Mouse (Mus musculus): ENCODE data around the gene Arih2. TPM values are rescaled to one million over a fixed set of nuclear protein-coding genes. Genes with fewer than 3 reads are reported as not detected.

Gene Arih2
- polyA plus RNA-seq, 1 experiment: 51.1 TPM

- TF ChIP-seq USF1 (IDR thresholded peaks at IDR 0.05; ENCODE audit: low read depth): peak; percentile 33
- TF ChIP-seq TCF3 (IDR thresholded peaks at IDR 0.05; ENCODE audit: insufficient read length, low read depth): no peak
- no peak for TF ChIP-seq MYOD1 (IDR thresholded peaks at IDR 0.05; ENCODE audit: control insufficient read depth in 1 of 3, insufficient read length in 2 of 3, low read depth in 2 of 3)
- no peak for TF ChIP-seq MYOG (IDR thresholded peaks at IDR 0.05; ENCODE audit: control insufficient read depth in 1 of 3, insufficient read depth in 1 of 3, insufficient read length in 2 of 3, low read depth in 2 of 3)
- peak; percentile 99 for TF ChIP-seq POLR2AphosphoS2 (IDR thresholded peaks at IDR 0.05; ENCODE audit: insufficient read length, low read depth)
- TF ChIP-seq REST (IDR thresholded peaks at IDR 0.05; ENCODE audit: insufficient read depth, insufficient read length): no peak
- no peak for TF ChIP-seq CEBPB (IDR thresholded peaks at IDR 0.05; ENCODE audit: insufficient read depth, poor library complexity, severe bottlenecking)
- no peak for TF ChIP-seq TCF12 (IDR thresholded peaks at IDR 0.05; ENCODE audit: insufficient read depth, poor library complexity, severe bottlenecking)
- TF ChIP-seq SRF (IDR thresholded peaks at IDR 0.05; ENCODE audit: control insufficient read depth, insufficient read length, low read depth): peak; percentile 41
- TF ChIP-seq POLR2A (IDR thresholded peaks at IDR 0.05; ENCODE audit: insufficient read length, low read depth): peak; percentile 91
- TF ChIP-seq MAX (IDR thresholded peaks at IDR 0.05; ENCODE audit: low read depth): peak; percentile 19
- TF ChIP-seq E2F4 (IDR thresholded peaks at IDR 0.05; ENCODE audit: insufficient read depth): no peak
- peak within 1 kb of the TSS; percentile 9 for H3ac ChIP-seq (ENCODE audit: control insufficient read depth, insufficient read length)
- H3K36me3 ChIP-seq (ENCODE audit: control insufficient read depth, insufficient read depth): peaks cover 34% of the 10 kb centered on the region
- H3K4me3 ChIP-seq: peak within 1 kb of the TSS; percentile 40
- peak within 1 kb of the TSS; percentile 87 for H3K4me2 ChIP-seq (ENCODE audit: low read depth)
- H3K79me2 ChIP-seq (ENCODE audit: control insufficient read depth, insufficient read depth): peaks cover 20% of the 10 kb centered on the region
- no peaks in the 10 kb centered on the region for H3K27me3 ChIP-seq (ENCODE audit: control insufficient read depth, insufficient read depth, insufficient read length)
Measured at GRCm38 (mm10) chr9:108560227-108560841, 88.9 kb downstream of the Arih2 start, which contains the start of gene Impdh2. Gene Impdh2 (plus strand): TSS chr9:108560286.

DNA sequence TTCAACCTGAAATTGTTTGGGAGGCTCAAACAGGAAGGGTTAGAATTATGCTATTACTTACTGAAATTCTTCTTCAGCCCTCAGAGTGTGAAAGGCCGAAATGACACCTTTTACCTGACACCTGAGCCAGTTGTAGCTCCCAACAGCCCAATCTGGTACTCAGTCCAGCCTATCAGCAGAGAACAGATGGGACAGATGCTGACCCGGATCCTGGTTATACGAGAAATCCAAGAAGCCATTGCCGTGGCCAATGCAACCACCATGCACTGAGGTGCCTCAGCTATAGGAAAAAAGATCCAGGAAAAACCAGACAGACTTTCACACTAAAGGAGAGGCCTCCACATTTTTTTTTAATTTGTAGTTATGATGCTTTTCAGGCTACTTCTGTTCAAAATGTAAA, 90.0 kb downstream of the Arih2 start:
- Histone ChIP-seq H3K79me2 (ENCODE audit: control insufficient read depth, insufficient read depth) (peaks cover 20% of the 10 kb centered on the region), H3K4me3 (no peak overlapping the region), H3K4me2 (ENCODE audit: low read depth) (no peak overlapping the region), H3ac (ENCODE audit: control insufficient read depth, insufficient read length) (no peak overlapping the region), H3K27me3 (ENCODE audit: control insufficient read depth, insufficient read depth, insufficient read length) (no peaks in the 10 kb centered on the region), H3K36me3 (ENCODE audit: control insufficient read depth, insufficient read depth) (peaks cover 41% of the 10 kb centered on the region)
- no peak for TF ChIP-seq REST (IDR thresholded peaks at IDR 0.05; ENCODE audit: insufficient read depth, insufficient read length)
- no peak for TF ChIP-seq USF1 (IDR thresholded peaks at IDR 0.05; ENCODE audit: low read depth)
- TF ChIP-seq MAX (IDR thresholded peaks at IDR 0.05; ENCODE audit: low read depth): no peak
- no peak for TF ChIP-seq E2F4 (IDR thresholded peaks at IDR 0.05; ENCODE audit: insufficient read depth)
- no peak for TF ChIP-seq POLR2AphosphoS2 (IDR thresholded peaks at IDR 0.05; ENCODE audit: insufficient read length, low read depth)
- TF ChIP-seq MYOD1 (IDR thresholded peaks at IDR 0.05; ENCODE audit: control insufficient read depth in 1 of 3, insufficient read length in 2 of 3, low read depth in 2 of 3): no peak
- TF ChIP-seq MYOG (IDR thresholded peaks at IDR 0.05; ENCODE audit: control insufficient read depth in 1 of 3, insufficient read depth in 1 of 3, insufficient read length in 2 of 3, low read depth in 2 of 3): no peak
- no peak for TF ChIP-seq TCF12 (IDR thresholded peaks at IDR 0.05; ENCODE audit: insufficient read depth, poor library complexity, severe bottlenecking)
- no peak for TF ChIP-seq POLR2A (IDR thresholded peaks at IDR 0.05; ENCODE audit: insufficient read length, low read depth)
- TF ChIP-seq TCF3 (IDR thresholded peaks at IDR 0.05; ENCODE audit: insufficient read length, low read depth): no peak
- TF ChIP-seq SRF (IDR thresholded peaks at IDR 0.05; ENCODE audit: control insufficient read depth, insufficient read length, low read depth): no peak
- no peak for TF ChIP-seq CEBPB (IDR thresholded peaks at IDR 0.05; ENCODE audit: insufficient read depth, poor library complexity, severe bottlenecking)

Other genes with a start within 250 kb of the Arih2 start
- gene Ccdc36, start 220.9 kb downstream of the Arih2 start, polyA plus RNA-seq (2012; fragmentation: generic; extraction: Trizol): not detected
- gene BC048562, start 212.9 kb downstream of the Arih2 start, polyA plus RNA-seq (2012; fragmentation: generic; extraction: Trizol): not detected
- gene Ccdc71, start 188.9 kb downstream of the Arih2 start, polyA plus RNA-seq (2012; fragmentation: generic; extraction: Trizol): 30.4 TPM
- 3.7 TPM for gene Klhdc8b, start 187.8 kb downstream of the Arih2 start, polyA plus RNA-seq (2012; fragmentation: generic; extraction: Trizol)
- gene Lamb2, start 169.7 kb downstream of the Arih2 start, polyA plus RNA-seq (2012; fragmentation: generic; extraction: Trizol): 61.6 TPM
- 86.6 TPM for gene Usp19, start 158.8 kb downstream of the Arih2 start, polyA plus RNA-seq (2012; fragmentation: generic; extraction: Trizol)
- 168 TPM for gene Qars, start 141.7 kb downstream of the Arih2 start, polyA plus RNA-seq (2012; fragmentation: generic; extraction: Trizol)
- 44.0 TPM for gene Qrich1, start 132.6 kb downstream of the Arih2 start, polyA plus RNA-seq (2012; fragmentation: generic; extraction: Trizol)
- 129 TPM for gene Impdh2, start 89.1 kb downstream of the Arih2 start, polyA plus RNA-seq (2012; fragmentation: generic; extraction: Trizol)
- 25.8 TPM for gene Ndufaf3, start 82.0 kb downstream of the Arih2 start, polyA plus RNA-seq (2012; fragmentation: generic; extraction: Trizol)
- gene Dalrd3, start 79.5 kb downstream of the Arih2 start, polyA plus RNA-seq (2012; fragmentation: generic; extraction: Trizol): 50.2 TPM
- 21.9 TPM for gene Wdr6, start 70.6 kb downstream of the Arih2 start, polyA plus RNA-seq (2012; fragmentation: generic; extraction: Trizol)
- 0.94 TPM for gene P4htm, start 51.7 kb downstream of the Arih2 start, polyA plus RNA-seq (2012; fragmentation: generic; extraction: Trizol)
- gene Slc25a20, start 12.7 kb upstream of the Arih2 start, polyA plus RNA-seq (2012; fragmentation: generic; extraction: Trizol): 27.7 TPM
- 21.5 TPM for gene Prkar2a, start 39.9 kb upstream of the Arih2 start, polyA plus RNA-seq (2012; fragmentation: generic; extraction: Trizol)
- gene Ip6k2, start 134.4 kb upstream of the Arih2 start, polyA plus RNA-seq (2012; fragmentation: generic; extraction: Trizol): 45.5 TPM
- gene Nckipsd, start 159.0 kb upstream of the Arih2 start, polyA plus RNA-seq (2012; fragmentation: generic; extraction: Trizol): 5.9 TPM
- gene Celsr3, start 176.9 kb upstream of the Arih2 start, polyA plus RNA-seq (2012; fragmentation: generic; extraction: Trizol): 0.65 TPM
- 18.8 TPM for gene Slc26a6, start 203.9 kb upstream of the Arih2 start, polyA plus RNA-seq (2012; fragmentation: generic; extraction: Trizol)

All from myocyte (in vitro differentiated cells).